Mouse (Mus musculus) limb, embryonic 14.5 days (tissue): Measurements from ENCODE around the gene Tagln. TPM values are rescaled to one million over a fixed set of nuclear protein-coding genes. Genes with fewer than 3 reads are reported as not detected.

ENCODE experiments used
- ATAC-seq: fragments of 200-750 bp; cut with Nextera tagmentation; 2 replicates; pipeline ENCODE4 v1.8.0; 2017; ENCODE audit warnings: low read depth, moderate number of reproducible peaks, moderate TSS enrichment; ENCODE audit not compliant: low FRiP score
- DNase-seq: peaks from one replicate; pipeline ENCODE4 v3.0.0-alpha.2; 2015; ENCODE audit warnings: low spot score
- H3K27ac ChIP-seq: fragments of 300-500 bp; sonication (generic); replicated peaks from 2 replicates; pipeline ENCODE4 v1.5.1; 2014; ENCODE audit warnings: low read depth, mild to moderate bottlenecking, low read length, moderate library complexity, mixed read lengths
- H3K27me3 ChIP-seq: fragments of 300-500 bp; sonication (generic); 2 replicates; pipeline ENCODE4 v1.6.1; 2014; ENCODE audit warnings: low read length, mixed read lengths; ENCODE audit not compliant: control insufficient read depth, insufficient read depth
- H3K36me3 ChIP-seq: fragments of 300-500 bp; sonication (generic); 2 replicates; pipeline ENCODE4 v1.6.1; 2014; ENCODE audit warnings: mild to moderate bottlenecking, low read length, moderate library complexity, mixed read lengths; ENCODE audit not compliant: control insufficient read depth, insufficient read depth
- H3K4me1 ChIP-seq: fragments of 300-500 bp; sonication (generic); 2 replicates; pipeline ENCODE4 v1.6.1; 2014; ENCODE audit warnings: antibody characterized with exemption, low read length, mixed read lengths; ENCODE audit not compliant: control insufficient read depth, insufficient read depth
- H3K4me2 ChIP-seq: fragments of 300-500 bp; sonication (generic); replicated peaks from 2 replicates; pipeline ENCODE4 v1.6.1; 2014; ENCODE audit warnings: low read depth, mild to moderate bottlenecking, low read length, moderate library complexity; ENCODE audit not compliant: severe bottlenecking
- H3K4me3 ChIP-seq: fragments of 300-500 bp; sonication (generic); replicated peaks from 2 replicates; pipeline ENCODE4 v1.5.1; 2014; ENCODE audit warnings: low read length
- H3K9ac ChIP-seq: fragments of 300-500 bp; sonication (generic); 2 replicates; pipeline ENCODE4 v1.6.1; 2014; ENCODE audit warnings: mild to moderate bottlenecking, low read depth, low read length, moderate library complexity; ENCODE audit not compliant: severe bottlenecking
- H3K9me3 ChIP-seq: fragments of 300-500 bp; sonication (generic); 2 replicates; pipeline ENCODE4 v1.6.1; 2016; ENCODE audit warnings: low read length; ENCODE audit not compliant: control insufficient read depth
- POLR2A ChIP-seq: fragments of 200-500 bp; IDR thresholded peaks from 2 replicates; pipeline ENCODE4 v1.8.0; 2012; ENCODE audit warnings: inconsistent platforms, mild to moderate bottlenecking, moderate library complexity, borderline replicate concordance; ENCODE audit not compliant: insufficient read depth, insufficient read length; ENCODE audit errors: extremely low read depth
- WGBS: fragments of 180-500 bp; shearing (Covaris S2); extraction: QIAGEN DNeasy Blood & Tissue Kit; methylation state at CpG from one replicate; pipeline ENCODE4 v1.1.7; 2014; 5-methylcytosine and 5-hydroxymethylcytosine counted together
- polyA plus RNA-seq, 2 experiments: library from polyadenylated mRNA; depleted of rRNA in 1 of 2; stranded (reverse) in 1 of 2; unstranded in 1 of 2; fragments of >200 nt; fragmentation: Nextera tagmentation in 1 of 2; extraction: Ambion mirVana in 1 of 2; gene quantifications; 2 replicates each; pipeline versions ENCODE4 v1.2.1 to v1.2.3; 2012 to 2014

Tagln gene
- polyA plus RNA-seq, 2 experiments = 29.8 to 35.7 TPM

DNA sequence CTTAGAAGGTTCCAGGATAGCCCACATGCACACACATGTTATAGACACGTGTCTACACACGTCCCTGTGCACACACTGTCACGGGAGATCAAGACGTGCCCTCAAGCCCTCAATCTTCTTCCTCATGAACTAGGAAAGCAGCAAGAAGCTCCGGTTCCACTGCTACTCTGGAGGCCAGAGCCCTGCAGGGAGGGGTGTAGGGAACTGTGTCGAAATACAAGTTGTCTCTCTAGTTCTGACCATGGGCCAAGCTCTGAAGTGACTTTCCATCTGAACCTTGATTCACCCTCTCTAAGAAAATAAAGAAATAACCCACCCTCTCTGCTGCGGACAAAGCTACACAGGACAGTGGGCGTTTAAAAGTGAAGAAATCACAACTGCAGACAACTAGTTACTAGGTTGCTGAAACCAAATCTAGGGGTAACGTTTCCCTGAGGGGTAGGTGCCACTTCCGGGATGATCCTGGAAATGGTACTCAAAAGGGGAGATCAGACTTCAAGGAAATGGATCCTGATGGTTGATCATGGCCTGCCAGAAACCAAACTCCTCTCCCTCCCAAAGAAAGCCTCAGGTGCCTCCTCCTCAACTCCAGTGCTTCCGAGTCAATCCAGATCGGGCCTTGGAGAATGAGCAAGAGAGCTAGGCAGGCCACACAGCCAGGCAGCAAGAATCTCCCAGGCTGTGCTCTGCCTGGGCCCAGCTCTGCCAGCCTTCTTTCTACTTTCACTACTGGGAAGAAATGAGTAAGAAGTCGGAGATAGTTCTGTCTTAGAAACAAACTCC, 17.8 kb upstream of the Tagln start:
- H3K4me1 ChIP-seq = peaks cover 15% of the 10 kb centered on the region
- ATAC-seq (no peak), DNase-seq (no peak)
- no peaks in the 10 kb centered on the region for H3K27me3 ChIP-seq
- H3K9ac ChIP-seq = peak overlapping the region; percentile 88
- TF ChIP-seq POLR2A = no peak
- 50% methylated on average over 13 of the region's 13 CpGs for WGBS
- peak overlapping the region; percentile 83 for H3K4me2 ChIP-seq
- peaks cover 34% of the 10 kb centered on the region for H3K36me3 ChIP-seq
- H3K9me3 ChIP-seq = no peaks in the 10 kb centered on the region
- peak overlapping the region; percentile 85 for H3K27ac ChIP-seq
- H3K4me3 ChIP-seq = peak overlapping the region; percentile 93

- Histone ChIP-seq H3K4me3 (0 out of 2 replicates have a peak overlapping the region, but pooled peaks have one; percentile 93), H3K4me1 (peaks cover 15% of the 10 kb centered on the region), H3K9me3 (no peaks in the 10 kb centered on the region), H3K27ac (no peak overlapping the region), H3K4me2 (peak overlapping the region; percentile 83; the same call in 1 of the 2 replicates), H3K36me3 (peaks cover 40% of the 10 kb centered on the region), H3K27me3 (no peaks in the 10 kb centered on the region), H3K9ac (peak overlapping the region; percentile 88; the same call in 1 of the 2 replicates)
- DNase-seq (no peak), ATAC-seq (no peak)
- 88% methylated on average over 7 of the region's 7 CpGs for WGBS
- TF ChIP-seq POLR2A = no peak
These were observed 17.0 kb upstream of the Tagln start for GRCm38 (mm10) chr9:45952890-45953289.

DNA sequence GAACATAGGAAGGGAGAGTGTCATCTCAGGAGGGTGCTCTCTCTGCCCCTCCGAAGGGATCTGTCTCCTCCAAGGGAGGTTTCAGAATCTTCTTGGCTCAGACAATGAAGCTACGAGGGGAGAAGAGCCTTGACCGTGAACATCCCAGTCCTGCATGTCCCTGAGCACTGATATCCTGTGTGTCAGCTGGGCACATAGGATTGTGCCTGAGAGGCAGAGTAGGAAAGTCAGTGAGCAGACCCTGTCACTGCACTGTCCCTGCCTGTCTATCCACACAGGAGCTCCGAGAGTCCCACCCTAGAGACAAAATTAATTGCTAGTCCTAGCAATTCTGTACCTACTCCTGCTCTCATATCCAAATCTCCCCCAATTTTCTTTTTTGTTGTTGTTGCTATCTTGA, 16.2 kb upstream of the Tagln start:
- H3K4me2 ChIP-seq = no peak overlapping the region
- TF ChIP-seq POLR2A = no peak
- DNase-seq = no peak
- no peak overlapping the region for H3K27ac ChIP-seq
- H3K9me3 ChIP-seq = no peaks in the 10 kb centered on the region
- peaks cover 48% of the 10 kb centered on the region for H3K36me3 ChIP-seq
- peaks cover 15% of the 10 kb centered on the region for H3K4me1 ChIP-seq
- 88% methylated on average over 4 of the region's 4 CpGs for WGBS
- H3K9ac ChIP-seq = no peak overlapping the region
- ATAC-seq = no peak
- H3K4me3 ChIP-seq = no peak overlapping the region
- H3K27me3 ChIP-seq = no peaks in the 10 kb centered on the region

DNA sequence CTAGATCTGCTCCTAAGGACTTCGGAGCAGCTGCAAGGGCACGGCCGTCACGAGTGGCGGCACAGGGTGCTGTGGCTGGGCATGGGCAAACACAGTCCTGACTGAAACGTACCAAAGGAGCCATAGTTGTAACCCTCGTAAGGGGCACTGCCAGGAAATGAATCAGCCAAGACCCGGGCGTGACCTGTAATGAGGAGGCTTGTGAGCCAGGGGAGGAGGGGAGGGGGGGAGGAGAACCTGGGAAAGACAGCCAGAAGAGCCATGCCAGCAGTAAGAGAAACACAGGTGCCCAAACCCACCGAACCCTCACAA, 11.0 kb upstream of the Tagln start:
- 84% methylated on average over 10 of the region's 10 CpGs for WGBS
- H3K9me3 ChIP-seq = no peaks in the 10 kb centered on the region
- no peaks in the 10 kb centered on the region for H3K4me1 ChIP-seq
- H3K4me2 ChIP-seq = no peak overlapping the region
- DNase-seq (no peak), ATAC-seq (no peak)
- no peak for TF ChIP-seq POLR2A
- no peak overlapping the region for H3K4me3 ChIP-seq
- H3K36me3 ChIP-seq = peaks cover 96% of the 10 kb centered on the region
- H3K27me3 ChIP-seq = no peaks in the 10 kb centered on the region
- no peak overlapping the region for H3K27ac ChIP-seq
- H3K9ac ChIP-seq = no peak overlapping the region

DNA sequence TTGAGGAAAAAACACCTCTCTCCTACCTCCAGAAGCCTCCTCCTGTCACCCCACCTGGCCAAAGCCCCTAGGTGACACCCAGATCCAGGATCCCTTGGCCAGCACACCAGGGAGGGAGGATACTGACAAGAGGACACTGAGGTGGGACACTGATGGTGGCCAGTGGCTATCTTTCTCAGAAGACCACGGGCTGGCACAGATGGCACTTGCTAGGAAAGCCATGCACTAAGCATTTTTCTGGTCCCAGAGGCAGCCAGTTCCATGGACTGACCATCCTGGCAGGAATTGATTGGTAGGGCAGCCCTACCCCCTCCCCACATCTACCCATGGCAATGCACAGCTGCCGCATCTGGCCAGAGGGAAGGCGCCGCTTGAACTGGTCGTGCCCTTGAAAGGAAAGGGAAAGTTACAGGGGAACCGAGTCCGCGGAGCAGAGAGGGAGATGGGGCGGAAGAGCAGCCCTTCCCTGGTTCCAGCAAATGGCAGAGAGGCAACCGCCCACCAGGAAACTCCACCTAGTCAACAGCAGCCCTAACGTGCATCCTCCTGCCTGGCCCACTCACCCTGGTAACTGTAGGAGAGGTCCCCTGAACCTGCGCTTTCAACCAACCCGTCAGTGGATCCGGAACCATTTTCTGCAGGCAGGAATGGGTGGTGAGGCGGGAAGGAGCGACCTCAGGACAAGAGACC, 10.5 kb upstream of the Tagln start:
- WGBS = 81% methylated on average over 15 of the region's 16 CpGs
- no peak overlapping the region for H3K9ac ChIP-seq
- ATAC-seq = no peak
- H3K27ac ChIP-seq = no peak overlapping the region
- no peak overlapping the region for H3K4me2 ChIP-seq
- no peaks in the 10 kb centered on the region for H3K9me3 ChIP-seq
- H3K36me3 ChIP-seq = peaks cover 96% of the 10 kb centered on the region
- H3K27me3 ChIP-seq = no peaks in the 10 kb centered on the region
- no peak for TF ChIP-seq POLR2A
- no peak overlapping the region for H3K4me3 ChIP-seq
- DNase-seq = no peak
- H3K4me1 ChIP-seq = no peaks in the 10 kb centered on the region
